Mouse (Mus musculus) spleen, adult 2 months (tissue): ENCODE results near the gene Flrt1.

Experiments
- CTCF ChIP-seq: fragments of 200-500 bp; IDR thresholded peaks from 2 replicates; pipeline ENCODE4 v1.5.1; 2011; ENCODE audit warnings: mild to moderate bottlenecking, inconsistent platforms; ENCODE audit not compliant: insufficient read depth, insufficient read length, insufficient replicate concordance; ENCODE audit errors: extremely low read depth
- POLR2A ChIP-seq: fragments of 200-500 bp; IDR thresholded peaks from 2 replicates; pipeline ENCODE4 v1.6.1; 2011; ENCODE audit warnings: low read depth, low read length, inconsistent platforms

GRCm38 (mm10) chr19:7057722-7058207 lies 47.8 kb downstream of the Flrt1 start:
- TF ChIP-seq CTCF (no peak), POLR2A (no peak)
